Mouse (Mus musculus): Measurements from ENCODE around the gene Il23a. TPM values are rescaled to one million over a fixed set of nuclear protein-coding genes. Genes with fewer than 3 reads are reported as not detected.

Il23a gene
- polyA plus RNA-seq, 1 experiment, result not detected

DNA sequence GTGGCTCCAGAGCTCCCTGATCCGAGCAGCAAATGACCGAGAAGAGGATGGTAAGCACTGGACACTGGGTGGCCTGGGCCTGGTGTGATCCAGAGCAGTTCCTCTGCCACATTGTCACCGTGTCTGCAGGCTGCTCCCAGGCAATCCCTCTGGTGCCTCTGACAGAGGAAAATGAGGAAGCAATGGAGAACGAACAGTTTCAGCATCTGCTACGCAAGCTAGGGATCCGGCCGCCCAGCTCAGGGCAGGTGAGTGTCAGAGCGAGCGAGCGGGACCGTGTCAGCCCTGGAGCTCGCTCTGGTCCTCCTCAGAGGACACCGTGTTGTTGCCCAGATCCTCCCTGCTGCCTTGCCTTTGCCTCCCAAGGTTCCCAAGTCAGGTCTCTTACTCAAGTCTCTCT lies 48.0 kb downstream of the Il23a start:
- Histone ChIP-seq H3K27me3 (ENCODE audit: control insufficient read depth, insufficient read depth, low read length) (no peaks in the 10 kb centered on the region), H3K27ac (ENCODE audit: insufficient read depth, low read depth, low read length) (no peak overlapping the region), H3K36me3 (ENCODE audit: control insufficient read depth, insufficient read depth, low read length) (peaks cover 15% of the 10 kb centered on the region), H3K4me3 (ENCODE audit: low read depth, low read length) (no peak overlapping the region), H3K4me1 (ENCODE audit: control insufficient read depth, insufficient read depth, insufficient read length, low read length) (no peaks in the 10 kb centered on the region)
- WGBS, result 94% methylated on average over 13 of the region's 13 CpGs
- TF ChIP-seq POLR2A (IDR thresholded peaks at IDR 0.05; ENCODE audit: low read depth, low read length) (no peak), CTCF (IDR thresholded peaks at IDR 0.05; ENCODE audit: extremely low read depth, insufficient read length, insufficient replicate concordance, low read depth, low read length) (no peak)

DNA sequence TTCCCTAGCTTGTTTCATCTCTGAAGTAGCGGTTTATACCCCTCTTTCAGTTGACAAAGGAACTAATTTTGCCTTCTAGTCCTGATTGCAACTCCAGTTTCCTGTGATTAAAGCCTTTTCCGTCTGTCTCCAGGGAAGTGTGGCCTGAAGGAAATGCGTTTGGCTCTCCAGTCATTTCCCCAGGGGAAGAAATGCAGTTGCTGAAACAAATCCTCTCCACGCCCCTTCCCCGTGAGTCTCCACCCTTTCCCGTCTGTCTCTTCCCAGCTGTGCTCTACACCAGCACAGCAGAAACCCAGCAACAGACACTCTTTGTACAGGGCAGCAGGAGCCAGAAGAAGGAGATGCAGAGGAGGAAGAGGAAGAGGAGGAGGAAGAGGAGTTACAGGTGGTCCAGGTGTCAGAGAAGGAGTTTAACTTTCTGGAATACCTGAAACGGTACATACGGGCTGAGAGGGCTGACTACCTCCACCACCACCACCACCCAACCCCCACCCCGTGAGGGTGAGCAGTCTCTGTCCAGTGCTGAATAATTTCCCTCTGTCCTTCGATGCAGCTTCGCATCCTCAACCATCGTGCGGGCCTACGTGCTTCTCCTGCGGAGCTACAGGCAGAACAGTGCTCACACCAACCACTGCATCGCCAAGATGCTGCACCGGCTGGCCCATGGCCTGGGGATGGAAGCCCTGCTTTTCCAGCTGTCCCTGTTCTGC lies 51.4 kb downstream of the Il23a start:
- H3K36me3 ChIP-seq (ENCODE audit: control insufficient read depth, insufficient read depth, low read length), result peaks cover 13% of the 10 kb centered on the region
- peak overlapping the region; percentile 44; the same call in 1 of the 2 replicates for H3K27ac ChIP-seq (ENCODE audit: insufficient read depth, low read depth, low read length)
- TF ChIP-seq CTCF (IDR thresholded peaks at IDR 0.05; ENCODE audit: extremely low read depth, insufficient read length, insufficient replicate concordance, low read depth, low read length), result no peak
- TF ChIP-seq POLR2A (IDR thresholded peaks at IDR 0.05; ENCODE audit: low read depth, low read length), result no peak
- H3K4me3 ChIP-seq (ENCODE audit: low read depth, low read length), result peak overlapping the region; percentile 36
- 82% methylated on average over 17 of the region's 17 CpGs for WGBS
- H3K4me1 ChIP-seq (ENCODE audit: control insufficient read depth, insufficient read depth, insufficient read length, low read length), result no peaks in the 10 kb centered on the region
- H3K27me3 ChIP-seq (ENCODE audit: control insufficient read depth, insufficient read depth, low read length), result no peaks in the 10 kb centered on the region

Other genes with a start within 250 kb of the Il23a start
- gene Ptges3, start 239.8 kb downstream of the Il23a start, polyA plus RNA-seq (2012; rRNA removed), result 27.7 and 38.1 TPM in 2 replicates
- gene Atp5b, start 215.5 kb downstream of the Il23a start, polyA plus RNA-seq (2012; rRNA removed), result 4,528 and 5,521 TPM in 2 replicates
- 14.1 and 30.8 TPM in 2 replicates for gene Baz2a, start 207.2 kb downstream of the Il23a start, polyA plus RNA-seq (2012; rRNA removed)
- gene Rbms2, start 118.5 kb downstream of the Il23a start, polyA plus RNA-seq (2012; rRNA removed), result 20.8 and 34.9 TPM in 2 replicates
- 7.5 and 28.7 TPM in 2 replicates for gene Gls2, start 104.3 kb downstream of the Il23a start, polyA plus RNA-seq (2012; rRNA removed)
- gene Spryd4, start 86.9 kb downstream of the Il23a start, polyA plus RNA-seq (2012; rRNA removed), result 9.4 and 10.5 TPM in 2 replicates
- not detected in 2 replicates for gene Mip, start 72.9 kb downstream of the Il23a start, polyA plus RNA-seq (2012; rRNA removed)
- gene Timeless, start 66.7 kb downstream of the Il23a start, polyA plus RNA-seq (2012; rRNA removed), result 1.5 and 2.0 TPM in 2 replicates
- gene Apon, start 44.7 kb downstream of the Il23a start, polyA plus RNA-seq (2012; rRNA removed), result 0.05 TPM in 1 of 2 replicates, not detected in the other
- gene Apof, start 30.1 kb downstream of the Il23a start, polyA plus RNA-seq (2012; rRNA removed), result 0.08 TPM in 1 of 2 replicates, not detected in the other
- gene Stat2, start 28.2 kb downstream of the Il23a start, polyA plus RNA-seq (2012; rRNA removed), result 15.3 and 46.8 TPM in 2 replicates
- 10.3 and 17.7 TPM in 2 replicates for gene Pan2, start 4.6 kb upstream of the Il23a start, polyA plus RNA-seq (2012; rRNA removed)
- gene Cnpy2, start 23.7 kb upstream of the Il23a start, polyA plus RNA-seq (2012; rRNA removed), result 31.8 and 46.6 TPM in 2 replicates
- 233 and 588 TPM in 2 replicates for gene Cs, start 39.0 kb upstream of the Il23a start, polyA plus RNA-seq (2012; rRNA removed)
- 36.5 and 79.1 TPM in 2 replicates for gene Coq10a, start 70.2 kb upstream of the Il23a start, polyA plus RNA-seq (2012; rRNA removed)
- 15.3 and 22.1 TPM in 2 replicates for gene Ankrd52, start 78.4 kb upstream of the Il23a start, polyA plus RNA-seq (2012; rRNA removed)
- gene Slc39a5, start 102.5 kb upstream of the Il23a start, polyA plus RNA-seq (2012; rRNA removed), result 165 and 301 TPM in 2 replicates
- 21.6 and 37.8 TPM in 2 replicates for gene Nabp2, start 112.7 kb upstream of the Il23a start, polyA plus RNA-seq (2012; rRNA removed)
- 11.0 and 23.0 TPM in 2 replicates for gene Rnf41, start 112.9 kb upstream of the Il23a start, polyA plus RNA-seq (2012; rRNA removed)
- gene Smarcc2, start 160.5 kb upstream of the Il23a start, polyA plus RNA-seq (2012; rRNA removed), result 44.0 and 98.4 TPM in 2 replicates
- 492 and 749 TPM in 2 replicates for gene Myl6, start 195.4 kb upstream of the Il23a start, polyA plus RNA-seq (2012; rRNA removed)
- 0.43 and 1.2 TPM in 2 replicates for gene Myl6b, start 199.9 kb upstream of the Il23a start, polyA plus RNA-seq (2012; rRNA removed)
- gene Esyt1, start 227.1 kb upstream of the Il23a start, polyA plus RNA-seq (2012; rRNA removed), result 20.0 and 26.3 TPM in 2 replicates
- 6.4 and 15.2 TPM in 2 replicates for gene Zc3h10, start 249.0 kb upstream of the Il23a start, polyA plus RNA-seq (2012; rRNA removed)

All from small intestine, adult 2 months (tissue).